Mouse (Mus musculus): Measurements from ENCODE around the gene Olfr1389.
"Not testable (repeated sequence)": the region's sequence is repeated elsewhere in the genome, so short reads cannot be mapped to it uniquely, and the experiment has no call there.

Olfr1389 gene

DNA sequence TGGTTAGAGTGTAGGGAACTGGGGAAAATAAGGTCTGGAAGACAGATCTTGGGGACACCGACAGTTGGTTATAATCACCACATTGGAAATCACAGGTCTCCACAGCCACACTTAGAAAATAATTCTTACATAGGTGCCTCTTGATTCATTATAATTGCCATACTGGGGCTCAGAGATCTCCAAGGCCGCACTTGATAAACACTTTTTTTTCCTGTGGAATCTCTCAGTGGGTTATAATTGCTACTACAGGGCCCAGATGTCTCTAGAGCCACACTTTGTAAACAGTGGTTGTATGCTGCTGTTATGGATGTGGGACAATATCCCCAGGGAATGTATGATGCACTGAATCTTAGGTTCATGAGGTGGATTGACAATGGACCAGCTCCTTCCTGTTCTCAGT is at the start of gene Olfr1389:
Olfr1389 (plus strand) TSS at position 301 of the 400 bp plus-strand sequence.
- no peak for DNase-seq

DNA sequence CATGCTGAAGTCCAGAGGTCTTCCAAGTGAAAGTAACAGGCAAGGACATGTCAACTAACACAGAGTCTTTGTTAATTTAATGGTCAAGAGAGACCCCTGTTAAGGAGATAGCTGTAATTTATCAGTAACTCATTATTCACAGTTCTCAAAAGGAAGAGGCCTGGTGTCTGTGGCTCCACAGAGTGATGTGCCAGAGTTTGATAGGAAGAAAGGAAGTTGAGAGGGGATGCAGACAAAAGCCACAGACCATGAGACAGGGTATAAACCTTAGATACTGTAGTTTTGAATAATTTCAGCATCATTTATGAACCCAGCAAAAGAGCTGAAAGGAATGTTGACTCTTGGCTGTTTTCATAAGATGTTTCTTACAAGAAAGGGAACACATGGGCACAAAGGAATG is 39.7 kb upstream of the Olfr1389 start:
- no peak for DNase-seq

DNA sequence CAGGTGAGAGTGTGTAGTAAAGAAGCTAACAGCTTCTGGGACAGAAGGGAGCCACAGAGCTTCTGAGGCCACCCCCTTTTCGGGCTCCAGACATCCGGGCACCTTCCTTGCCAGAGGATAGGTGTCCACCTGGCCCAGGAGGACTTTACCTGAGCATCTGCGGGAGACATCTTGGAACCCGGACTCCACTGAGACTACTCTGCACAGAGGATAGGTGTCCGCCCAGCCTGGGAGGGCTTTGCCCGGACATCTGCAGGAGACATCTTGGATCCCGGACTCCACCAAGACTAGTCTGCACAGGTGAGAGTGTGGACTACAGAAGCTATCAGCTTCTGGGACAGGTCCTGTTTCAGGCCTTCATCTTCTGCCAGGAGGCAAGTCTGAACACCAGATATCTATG is 36.7 kb upstream of the Olfr1389 start:
- DNase-seq: not testable (repeated sequence)

DNA sequence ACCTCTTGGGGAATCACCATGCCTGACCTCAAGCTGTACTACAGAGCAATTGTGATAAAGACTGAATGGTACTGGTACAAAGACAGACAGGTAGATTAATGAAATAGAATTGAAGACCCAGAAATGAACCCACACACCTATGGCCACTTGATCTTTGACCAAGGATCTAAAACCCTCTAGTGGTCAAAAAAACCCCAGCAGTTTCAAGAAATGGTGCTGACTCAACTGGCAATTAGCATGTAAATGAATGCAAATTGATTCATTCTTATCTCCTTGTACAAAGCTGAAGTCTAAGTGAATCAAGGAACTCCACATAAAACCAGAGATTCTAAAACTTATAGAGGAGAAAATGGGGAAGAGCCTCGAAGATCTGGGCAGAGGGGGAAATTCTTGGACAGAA is 30.2 kb upstream of the Olfr1389 start:
- not testable (repeated sequence) for DNase-seq

- no peak for DNase-seq
Observed at GRCm38 (mm10) chr11:49406784-49407183, 16.1 kb upstream of the Olfr1389 start.

DNA sequence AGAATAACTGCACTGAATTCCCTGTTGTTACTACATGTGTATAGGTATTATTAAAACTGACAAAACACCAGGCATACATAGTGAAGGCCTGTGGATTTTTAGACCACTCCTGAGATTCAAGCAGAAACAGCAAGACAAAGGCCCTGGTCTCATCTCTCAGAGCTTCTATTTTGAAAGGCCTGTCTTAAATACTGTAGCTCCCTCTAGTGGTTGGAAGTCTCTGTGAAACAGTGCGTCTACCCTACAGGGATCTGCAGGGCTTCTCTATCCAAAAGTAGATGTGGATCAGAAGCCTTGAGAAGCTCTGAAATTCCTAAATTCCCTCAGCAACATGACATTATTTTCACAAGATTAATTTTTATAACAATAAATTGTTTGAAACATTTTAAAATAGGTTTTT is 12.3 kb upstream of the Olfr1389 start:
- no peak for DNase-seq

GRCm38 (mm10) chr11:49425257-49425927 is 2.5 kb downstream of the Olfr1389 start:
- DNase-seq: no peak

DNA sequence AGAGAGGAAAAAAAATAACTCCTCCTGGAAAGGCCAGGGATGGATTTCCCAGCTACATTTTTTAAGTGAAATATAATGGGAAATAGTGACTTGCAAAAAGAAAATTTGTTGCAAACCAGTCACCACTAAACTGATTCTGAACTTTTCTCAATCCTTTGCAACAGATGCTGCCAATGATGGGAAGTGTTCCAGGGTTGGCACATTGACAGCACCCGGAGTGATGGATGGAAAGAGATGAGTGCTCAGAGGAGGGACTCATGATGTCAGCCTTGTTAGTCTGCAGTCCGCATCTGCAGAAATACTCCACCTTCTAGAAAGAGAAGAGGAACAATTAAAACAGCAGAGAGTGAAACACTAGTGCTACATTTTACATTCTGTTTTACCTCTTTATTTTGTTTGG is 6.8 kb downstream of the Olfr1389 start:
- no peak for DNase-seq

GRCm38 (mm10) chr11:49436411-49436810 is 13.5 kb downstream of the Olfr1389 start, which contains the start of gene Olfr1388:
TSS of gene Olfr1388 (plus strand) at chr11:49436624.
- no peak for DNase-seq

GRCm38 (mm10) chr11:49455043-49455442 is 32.2 kb downstream of the Olfr1389 start, which contains the start of gene Olfr1387:
TSS of gene Olfr1387 (plus strand) at chr11:49455343.
- no peak for DNase-seq

GRCm38 (mm10) chr11:49464746-49465145 is 41.9 kb downstream of the Olfr1389 start, which contains the start of gene Olfr1386:
TSS of gene Olfr1386 (plus strand) at chr11:49465046.
- DNase-seq: not testable (repeated sequence)

Measured in liver (tissue).